23 mouse cellular contexts compared by ENCODE assay signal in genomic region chr2:31612627-31613026, GRCm38 (mm10). TPM values are rescaled to one million over a fixed set of nuclear protein-coding genes. Genes with fewer than 3 reads are reported as not detected.
"Had no signal": no experiment of that assay in that cellular context is flagged by ENCODE, and none has a peak within 500 bp of the region (broad histone marks: within the 10 kb centered on the region; RNA-seq: fewer than 3 reads in every experiment).

No protein-coding gene starts in this region.

- H3K27ac ChIP-seq: lung, embryonic 15.5 days; macrophage; midbrain, embryonic 13.5 days; neural tube, embryonic 15.5 days had no signal

- H3K9me3 ChIP-seq: lung, embryonic 15.5 days; megakaryocyte, embryonic 14.5 days; midbrain, embryonic 13.5 days; neural tube, embryonic 13.5 days; neural tube, embryonic 15.5 days had no signal

- H3K4me1 ChIP-seq: lung, embryonic 15.5 days had no signal

- H3K4me3 ChIP-seq: lung, embryonic 15.5 days; megakaryocyte, embryonic 14.5 days; midbrain, embryonic 13.5 days; myocyte; neural tube, embryonic 13.5 days; neural tube, embryonic 15.5 days had no signal

- DNase-seq: liver, postnatal 0 days; lung, adult 2 months; lung, postnatal 14 days; lung, postnatal 36 days; retina, postnatal 1 day; right cerebral cortex, adult 18-20 months; right cerebral cortex, postnatal 25 days; right cerebral cortex, postnatal 4 days; spleen, adult 18-20 months; thymus, adult 2 months; thymus, postnatal 36 days had no signal

- H3K27me3 ChIP-seq: lung, embryonic 15.5 days; megakaryocyte, embryonic 14.5 days had no signal

- ATAC-seq: liver, postnatal 0 days; lung, postnatal 0 days; midbrain, embryonic 13.5 days; midbrain, embryonic 16.5 days had no signal

RNA-seq across cellular contexts. Expression of gene Prdm12, which starts 27.2 kb away (rescaled TPM):
- polyA plus RNA-seq: liver, postnatal 0 days; lung, adult 2 months; lung, postnatal 0 days; macrophage; myocyte; small intestine, adult 2 months; stomach, embryonic 14.5 days; stomach, embryonic 16.5 days had no signal
